Mouse (Mus musculus) kidney, adult 2 months (tissue): ENCODE measurements around the gene Dedd2.

Source experiments
- CTCF ChIP-seq: fragments of 200-500 bp; conservative IDR thresholded peaks from 2 replicates; pipeline ENCODE4 v1.5.1; 2011; ENCODE audit warnings: low read depth, mild to moderate bottlenecking, control low read depth, low read length, moderate library complexity, mixed read lengths; ENCODE audit not compliant: insufficient read depth, insufficient read length
- POLR2A ChIP-seq: fragments of 200-500 bp; IDR thresholded peaks from one replicate; pipeline ENCODE4 v1.6.1; 2011; ENCODE audit warnings: low read depth, low read length, control low read depth

GRCm38 (mm10) chr7:25210482-25210881, 9.9 kb downstream of the Dedd2 start:
- TF ChIP-seq POLR2A: no peak
- TF ChIP-seq CTCF: no peak
